Mouse (Mus musculus): Measurements from ENCODE around the gene Ctnnbip1.

Ctnnbip1 gene

DNA sequence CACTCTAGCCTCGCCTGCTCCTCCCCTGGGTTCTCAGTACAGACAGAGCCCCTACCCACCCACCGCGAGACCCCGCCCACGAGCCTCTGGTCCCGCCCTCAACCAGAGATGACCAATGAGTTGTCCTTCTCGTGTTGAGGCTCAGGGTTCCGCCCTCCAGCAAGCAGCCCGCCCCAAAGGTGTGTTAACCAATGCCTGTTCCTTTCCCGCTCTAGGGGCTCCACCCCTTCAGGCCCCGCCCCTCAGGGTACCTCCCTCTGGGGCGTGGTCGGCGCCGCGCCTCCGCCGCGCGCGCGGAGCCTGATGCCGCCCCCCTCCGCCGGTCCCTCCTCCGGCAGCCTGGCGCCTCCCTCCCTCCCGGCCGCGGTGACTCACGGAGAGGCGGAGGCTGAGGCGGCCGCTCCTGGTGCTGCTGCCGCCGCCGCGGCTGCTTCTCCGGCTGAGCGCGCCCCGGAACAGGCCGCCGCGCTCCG, at the start of gene Ctnnbip1:
Gene Ctnnbip1 (plus strand): TSS at position 369 of the 473 bp plus-strand sequence.
- DNase-seq (ENCODE audit: low read depth, low spot score): peak; percentile 98

DNA sequence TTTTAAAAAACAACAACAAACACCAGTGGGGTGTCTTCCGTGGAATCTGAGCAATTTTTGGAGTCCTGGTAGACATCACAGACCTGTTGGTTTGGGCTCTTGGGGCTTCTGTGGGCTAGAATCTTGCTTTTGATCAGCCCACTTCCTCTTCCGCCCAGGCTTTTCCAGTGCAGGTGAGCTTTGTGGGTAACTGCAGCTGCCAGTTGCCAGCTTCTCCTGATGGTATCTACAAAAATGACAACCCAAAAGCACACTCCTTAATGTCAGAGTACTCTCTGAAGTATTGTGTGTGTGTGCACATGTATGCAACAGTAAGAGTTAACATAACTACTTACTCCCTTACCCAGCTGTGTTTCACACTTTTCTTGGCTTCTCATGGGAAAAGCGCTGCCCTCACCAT, 48.5 kb upstream of the Ctnnbip1 start:
- DNase-seq (ENCODE audit: low read depth, low spot score): no peak

DNA sequence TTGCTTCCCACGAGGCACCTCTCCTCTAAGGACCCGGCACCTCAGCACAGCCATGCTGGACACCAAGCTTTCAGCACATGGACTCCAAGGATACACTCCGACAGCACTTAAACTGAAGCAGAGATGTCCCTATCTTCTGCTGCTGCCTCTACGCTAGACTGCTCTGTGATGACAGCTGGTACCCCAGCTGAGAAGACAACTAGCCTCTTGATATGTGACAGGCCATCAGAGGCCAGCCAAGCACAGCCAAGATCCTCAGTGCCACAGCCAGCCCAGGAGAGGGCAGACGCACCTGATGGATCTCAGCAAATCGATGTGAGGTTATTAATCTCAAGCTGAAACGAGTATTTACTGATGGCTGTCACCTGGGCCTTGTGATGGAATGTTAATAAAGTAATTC, 42.9 kb upstream of the Ctnnbip1 start:
- no peak for DNase-seq (ENCODE audit: low read depth, low spot score)

DNA sequence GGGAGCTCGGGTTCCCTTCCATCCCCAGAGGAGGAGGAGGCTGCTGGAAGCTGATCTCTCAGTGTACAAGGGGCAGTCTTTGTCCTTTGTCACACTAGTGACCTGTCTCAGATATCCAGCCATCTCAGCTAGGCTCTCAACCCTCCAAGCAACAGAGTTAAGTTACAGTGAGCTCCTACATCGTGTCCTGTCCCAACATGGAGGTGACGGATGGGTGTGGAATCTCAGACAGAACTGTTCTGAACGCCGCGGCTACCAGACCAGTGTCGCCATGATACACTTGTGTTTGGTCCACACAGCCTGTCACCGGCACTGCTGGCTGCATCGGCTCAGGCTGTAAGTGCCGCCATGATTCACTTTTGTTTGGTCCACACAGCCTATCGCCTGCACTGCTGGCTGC, 41.0 kb upstream of the Ctnnbip1 start, which contains the start of gene Tmem274:
Gene Tmem274 (plus strand): TSS at position 301 of the 400 bp plus-strand sequence.
- DNase-seq (ENCODE audit: low read depth, low spot score): no peak

DNA sequence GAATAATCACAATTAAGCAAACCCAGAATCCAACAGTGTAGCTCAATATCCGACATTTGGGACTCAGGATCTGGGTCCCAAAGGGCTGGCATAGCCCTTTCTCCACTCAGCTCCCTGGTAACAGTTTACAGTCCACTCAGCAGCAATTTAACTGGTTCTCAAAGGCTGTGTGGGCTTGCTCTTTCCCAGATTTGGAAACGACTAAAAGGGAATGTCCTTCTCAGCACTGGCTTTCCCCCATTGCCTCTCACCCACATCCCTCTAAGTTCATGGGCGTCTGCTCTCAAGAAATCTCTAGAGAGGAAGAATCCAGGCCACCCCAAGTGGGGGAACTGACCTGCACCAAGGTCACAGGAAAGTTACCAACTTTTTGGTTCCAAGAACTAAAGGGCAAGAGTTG, 33.5 kb upstream of the Ctnnbip1 start:
- no peak for DNase-seq (ENCODE audit: low read depth, low spot score)

DNA sequence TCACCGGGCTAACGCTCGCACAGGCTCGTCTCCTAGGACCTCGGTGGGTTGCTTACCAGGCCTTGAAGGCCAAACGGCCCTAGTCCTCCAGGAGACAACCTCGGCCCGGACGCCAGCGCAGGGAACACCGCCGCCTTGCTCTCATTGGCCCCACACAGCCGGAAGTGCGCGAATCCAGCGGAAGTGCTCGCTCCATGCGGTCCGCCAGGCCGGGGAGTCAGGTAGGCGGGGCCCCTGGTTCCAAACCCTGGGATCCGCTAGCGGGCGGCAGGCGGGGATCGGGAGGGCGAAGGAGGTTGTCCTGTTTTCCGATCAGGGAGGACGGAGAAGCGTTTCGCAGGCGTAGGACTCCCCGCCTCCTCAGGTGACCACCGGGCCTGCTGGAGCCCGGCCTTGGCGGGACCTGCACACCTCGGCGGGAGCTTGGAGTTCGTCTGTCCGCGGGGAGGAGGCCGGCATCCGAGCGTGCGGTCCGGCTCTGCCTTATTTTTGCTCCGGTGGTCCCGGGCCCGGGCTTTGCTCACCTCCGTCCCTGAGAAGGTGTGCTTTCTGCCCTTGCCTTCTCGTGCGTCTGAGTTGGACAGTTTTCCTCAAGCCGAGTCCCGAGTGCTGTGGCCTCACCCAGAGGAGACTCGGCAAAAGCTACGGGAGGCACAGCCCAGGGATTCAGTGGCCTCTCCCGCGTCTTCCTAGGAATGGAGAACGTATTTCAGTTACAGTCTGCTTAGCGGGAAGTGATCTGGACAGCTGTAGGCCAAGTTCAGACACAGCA, 32.8 kb upstream of the Ctnnbip1 start, which contains the start of the genes Nmnat1 and Lzic:
Gene Nmnat1 (minus strand): TSS at position 150 of the 772 bp plus-strand sequence.
Gene Lzic (plus strand): TSS at position 177 of the 772 bp plus-strand sequence.
- DNase-seq (ENCODE audit: low read depth, low spot score): peak; percentile 96

DNA sequence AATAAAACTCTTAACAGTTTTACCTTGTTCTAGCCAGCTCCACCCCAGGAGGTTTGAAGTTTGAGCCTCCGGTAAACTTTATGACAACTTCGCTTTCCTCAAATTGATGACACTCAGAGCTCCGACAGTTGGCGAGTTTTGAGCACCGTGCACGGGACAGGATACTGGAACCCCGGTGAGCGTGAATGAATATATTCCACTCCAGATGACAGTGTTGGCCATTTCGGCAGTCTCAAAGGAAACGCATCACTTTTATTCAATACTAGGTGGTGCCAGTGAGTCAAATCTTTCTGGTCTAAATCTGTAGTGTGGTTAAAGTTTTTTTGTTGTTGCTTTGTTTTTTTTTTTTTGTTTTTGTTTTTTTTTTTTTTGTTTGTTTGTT, 32.2 kb upstream of the Ctnnbip1 start:
- peak; percentile 36 for DNase-seq (ENCODE audit: low read depth, low spot score)

DNA sequence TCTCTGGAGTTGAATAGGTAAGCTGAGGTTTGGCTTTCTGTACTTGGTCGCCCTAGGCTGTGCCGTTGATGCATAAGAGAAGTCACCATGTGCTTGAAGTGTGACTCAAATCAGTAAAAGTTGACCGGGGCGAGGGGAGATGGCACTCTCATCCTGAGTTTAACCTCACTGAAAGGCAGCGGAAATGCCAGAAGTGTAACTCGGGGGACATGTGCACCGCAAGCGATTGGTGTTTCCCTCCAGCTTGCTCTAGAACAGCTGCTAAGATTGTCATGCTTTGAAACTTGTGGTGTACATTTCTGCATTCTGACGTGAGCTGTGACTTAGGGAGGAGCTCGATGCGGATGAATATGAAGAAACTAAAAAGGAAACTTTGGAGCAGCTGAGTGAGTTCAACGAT, 30.3 kb upstream of the Ctnnbip1 start:
- no peak for DNase-seq (ENCODE audit: low read depth, low spot score)

DNA sequence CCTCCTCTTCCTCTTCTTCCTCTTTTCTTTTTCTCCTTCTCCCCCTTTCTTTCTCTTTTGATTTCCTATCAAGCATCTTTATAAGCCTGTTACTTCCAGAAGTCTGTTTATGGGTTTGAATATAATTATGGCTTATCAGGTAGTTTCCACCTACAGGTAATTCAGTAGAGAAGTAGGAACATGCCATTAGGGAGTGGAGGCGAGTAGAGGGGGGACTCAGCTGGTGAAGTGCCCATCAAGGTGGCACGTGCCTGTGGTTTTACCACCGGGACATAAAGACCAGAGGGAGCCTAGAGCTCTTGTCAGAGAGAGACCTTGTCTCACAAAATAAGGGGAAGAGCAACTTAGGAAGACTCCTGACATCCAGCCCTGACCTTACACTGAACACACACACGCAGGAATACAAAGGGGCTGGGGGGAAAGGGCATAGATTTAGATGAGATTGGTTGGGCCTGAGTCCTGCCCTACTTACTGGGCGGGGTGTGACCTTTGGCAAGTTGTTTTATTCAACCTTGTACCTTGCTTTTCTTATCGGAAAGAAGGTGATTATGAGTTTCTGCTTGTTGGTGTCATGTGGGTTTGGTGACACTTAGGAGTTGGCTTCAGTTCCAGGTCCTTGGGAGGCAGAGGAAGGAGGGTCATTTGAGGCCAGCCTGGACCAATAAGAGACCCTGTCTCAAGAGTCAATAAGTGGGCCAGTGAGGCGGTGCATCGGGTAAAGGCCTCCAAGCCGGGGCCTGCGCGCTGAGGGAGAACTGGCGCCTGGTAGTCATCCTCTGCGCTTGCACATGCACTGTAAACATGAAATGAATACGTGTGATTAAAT, 28.4 kb upstream of the Ctnnbip1 start:
- DNase-seq (ENCODE audit: low read depth, low spot score): no peak

DNA sequence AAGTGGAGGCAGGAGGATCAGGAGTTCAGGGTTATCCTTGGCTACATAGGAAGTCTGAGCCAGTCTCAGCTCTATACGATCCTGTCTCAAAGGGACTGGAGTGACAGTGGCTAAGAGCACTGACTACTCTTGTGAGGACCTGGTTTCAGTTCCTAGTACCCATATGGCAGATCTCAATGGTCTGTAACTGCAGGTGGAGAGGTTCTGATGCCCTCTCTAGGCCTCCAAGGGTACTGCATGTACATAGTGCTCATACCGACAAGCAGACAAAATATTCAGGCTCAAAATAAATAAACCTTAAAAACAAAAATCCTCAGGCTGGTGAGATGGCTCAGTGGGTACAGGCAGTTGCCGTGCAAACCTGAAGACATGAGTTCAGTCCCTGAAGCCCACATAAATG, 26.9 kb upstream of the Ctnnbip1 start:
- DNase-seq (ENCODE audit: low read depth, low spot score): peak; percentile 65

DNA sequence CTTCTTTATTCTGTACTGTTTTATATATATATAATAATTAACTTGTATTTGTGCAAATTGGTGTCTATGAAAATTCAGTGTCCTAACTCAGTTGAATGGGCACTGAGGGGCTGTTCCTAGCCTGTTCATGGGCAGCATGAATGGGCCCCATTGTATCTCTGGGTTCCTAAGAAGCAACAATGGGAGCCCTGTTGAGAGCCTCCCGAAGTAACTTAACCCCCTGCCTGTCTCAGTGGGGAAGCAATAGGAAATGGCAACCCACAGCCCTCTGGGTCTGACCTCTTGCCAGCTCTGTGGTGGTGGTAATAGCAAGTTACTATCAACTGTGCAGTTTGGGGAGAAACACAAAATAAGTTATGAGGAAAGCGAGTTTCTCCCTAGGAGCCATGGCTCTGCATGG, 21.4 kb upstream of the Ctnnbip1 start:
- DNase-seq (ENCODE audit: low read depth, low spot score): no peak

DNA sequence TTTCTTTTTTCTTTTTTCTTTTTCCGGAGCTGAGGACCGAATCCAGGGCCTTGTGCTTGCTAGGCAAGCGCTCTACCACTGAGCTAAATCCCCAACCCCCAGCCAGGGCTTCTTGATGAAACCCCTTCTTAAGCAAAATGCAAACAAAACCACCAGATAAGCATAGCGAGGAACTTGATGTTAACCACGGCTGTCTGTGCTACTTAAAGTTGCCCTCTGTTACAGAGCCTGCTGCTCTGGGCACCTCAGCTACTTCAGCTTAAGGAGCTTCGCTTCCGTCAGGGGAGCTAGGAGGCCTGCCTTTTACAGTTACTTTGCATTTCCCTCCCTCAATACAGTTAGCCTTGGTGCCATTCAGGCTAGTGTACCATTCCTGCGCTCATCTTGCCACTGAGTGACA, 19.1 kb upstream of the Ctnnbip1 start:
- no peak for DNase-seq (ENCODE audit: low read depth, low spot score)

DNA sequence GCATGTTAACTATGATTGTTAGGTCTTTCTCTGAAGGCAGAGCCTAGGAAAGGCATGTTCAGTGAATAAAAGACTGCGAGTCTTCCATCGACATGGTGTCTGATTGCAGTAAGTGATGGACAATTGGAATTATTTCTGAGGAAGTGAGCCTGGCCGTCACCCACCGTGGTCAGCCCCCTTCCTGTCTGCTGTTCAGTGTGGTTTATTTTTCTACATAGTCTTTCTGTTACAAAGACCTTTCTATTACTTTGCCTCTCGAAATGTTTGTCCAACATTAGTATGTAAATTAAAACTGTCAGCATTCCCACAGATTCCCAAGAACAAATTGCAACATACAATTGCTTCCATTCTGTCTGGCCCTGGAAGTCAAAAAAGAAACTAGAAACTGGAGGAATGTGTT, 18.2 kb upstream of the Ctnnbip1 start:
- DNase-seq (ENCODE audit: low read depth, low spot score): no peak

DNA sequence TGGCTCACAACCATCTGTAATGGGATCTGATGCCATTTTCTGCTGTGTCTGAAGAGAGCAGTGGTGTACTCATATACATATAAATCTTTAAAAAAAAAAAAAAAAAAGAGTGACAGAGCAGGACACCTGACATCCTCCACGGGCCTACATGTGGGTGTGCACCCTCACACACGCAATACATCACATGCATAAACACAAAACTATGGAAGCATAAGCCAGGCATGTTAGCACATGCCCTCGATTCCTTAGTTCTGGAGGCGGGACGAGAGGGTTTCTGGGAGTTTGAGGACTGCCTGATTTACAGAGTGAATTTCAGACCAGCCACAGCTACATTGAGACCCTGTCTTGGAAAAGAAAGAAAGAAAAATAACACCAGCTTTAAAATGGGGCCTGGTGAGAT, 13.7 kb upstream of the Ctnnbip1 start:
- DNase-seq (ENCODE audit: low read depth, low spot score): no peak

DNA sequence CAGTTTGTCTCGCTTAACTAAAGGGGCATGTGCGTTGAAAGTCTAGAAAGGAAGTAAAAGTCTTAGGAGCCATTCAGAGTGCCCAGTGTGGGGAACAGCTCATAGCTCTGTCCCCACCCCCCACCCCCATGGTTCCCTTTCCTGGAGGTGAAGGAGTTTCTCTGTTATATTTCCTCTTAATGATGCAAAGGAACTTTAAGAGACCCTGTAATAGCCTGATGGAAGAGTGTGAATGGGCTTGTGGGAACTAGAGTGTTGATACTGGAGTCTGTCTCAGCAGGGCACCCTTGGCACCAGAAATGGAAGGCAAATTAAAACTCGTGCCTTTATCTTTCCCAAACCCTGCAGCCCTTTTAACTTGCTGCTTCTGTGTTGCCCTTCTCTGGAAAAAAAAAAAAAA, 13.2 kb upstream of the Ctnnbip1 start:
- no peak for DNase-seq (ENCODE audit: low read depth, low spot score)

DNA sequence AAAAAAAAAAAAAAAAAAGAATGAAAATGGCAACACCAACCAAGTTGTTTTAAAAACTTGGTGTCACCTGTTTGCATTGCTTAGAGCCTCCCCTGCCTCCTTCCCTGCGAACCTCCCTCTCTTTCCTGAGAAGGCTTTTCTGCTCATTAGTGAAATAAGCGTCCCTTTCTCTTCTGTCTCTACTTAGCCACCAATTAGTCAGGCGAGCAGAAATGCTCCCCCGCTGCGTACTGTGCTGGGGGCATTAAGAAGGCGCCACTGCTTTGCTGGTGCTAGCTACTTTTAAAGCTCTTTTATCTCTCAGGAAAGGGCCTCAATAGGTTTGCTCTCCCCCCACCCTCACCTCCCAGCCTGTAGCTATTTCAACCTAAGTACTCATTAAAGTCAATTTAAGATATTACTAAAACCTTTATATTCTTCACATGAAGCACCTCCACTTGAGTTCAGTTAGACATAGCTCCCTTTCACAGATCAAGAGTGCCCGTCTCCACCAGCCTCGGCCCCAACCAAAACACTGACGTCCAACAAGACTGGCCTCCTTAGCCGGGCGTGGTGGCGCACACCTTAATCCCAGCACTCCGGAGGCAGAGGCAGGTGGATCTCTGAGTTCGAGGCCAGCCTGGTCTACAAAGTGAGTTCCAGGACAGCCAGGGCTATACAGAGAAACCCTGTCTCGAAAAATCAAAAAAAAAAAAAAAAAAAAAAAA, 12.6 kb upstream of the Ctnnbip1 start:
- DNase-seq (ENCODE audit: low read depth, low spot score): no peak

DNA sequence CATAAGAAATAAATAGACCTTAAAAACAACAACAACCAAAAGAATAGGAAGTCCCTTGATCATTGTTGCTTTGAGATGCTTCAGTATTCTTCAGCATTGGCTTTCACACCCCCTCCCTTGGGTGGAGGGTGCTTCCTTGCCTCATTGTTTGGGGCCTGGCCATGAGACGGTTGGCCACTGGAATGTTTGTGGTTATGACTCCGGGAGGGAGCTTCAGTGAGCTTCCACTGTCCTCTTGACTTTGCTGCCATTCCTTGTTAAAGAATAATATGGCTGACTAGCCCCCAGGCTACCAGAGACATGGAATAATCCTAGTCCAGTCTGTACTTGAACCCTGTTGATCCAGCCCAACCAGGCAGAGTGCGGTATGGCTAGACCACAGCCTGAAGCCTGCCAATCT, 11.1 kb upstream of the Ctnnbip1 start:
- DNase-seq (ENCODE audit: low read depth, low spot score): no peak

DNA sequence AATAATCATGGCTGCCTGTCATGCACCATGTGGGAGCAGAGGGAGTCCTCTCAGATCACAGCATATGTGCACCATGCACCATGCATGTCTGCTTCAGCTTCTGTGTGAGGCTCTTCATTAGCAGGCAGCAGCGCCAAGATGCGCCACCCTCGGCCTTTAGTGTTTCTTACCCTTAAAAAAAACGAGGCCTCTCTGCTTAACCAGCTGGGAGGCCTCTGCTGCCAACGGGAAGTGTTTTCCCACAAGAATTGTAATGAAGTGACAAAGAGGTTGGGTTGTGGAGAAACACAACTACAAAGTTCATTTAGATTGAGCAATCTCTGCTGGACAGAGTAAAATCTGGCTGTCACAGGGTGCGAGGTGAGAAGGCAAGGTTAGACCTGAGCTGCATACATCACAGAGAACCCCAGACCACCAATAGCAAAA, 6.8 kb upstream of the Ctnnbip1 start:
- DNase-seq (ENCODE audit: low read depth, low spot score): no peak

DNA sequence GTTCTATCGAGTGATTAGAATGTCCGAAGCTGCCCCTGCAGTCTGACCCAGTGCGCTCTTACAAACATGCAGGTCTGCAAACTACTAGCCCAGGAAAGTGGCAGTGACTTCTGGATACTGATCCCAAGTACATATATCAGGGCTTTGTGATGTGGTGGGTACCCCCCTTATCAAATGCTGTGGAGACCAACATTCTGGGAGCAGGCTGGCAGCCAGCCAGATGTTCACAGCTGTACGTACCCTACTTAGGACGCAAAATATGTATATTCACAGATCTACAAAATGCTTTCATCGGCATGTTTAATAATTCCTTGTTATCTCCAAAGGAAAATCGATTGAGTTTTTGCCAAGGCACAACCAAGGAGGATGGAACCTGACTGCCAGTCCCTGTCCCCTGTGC, 6.0 kb upstream of the Ctnnbip1 start:
- no peak for DNase-seq (ENCODE audit: low read depth, low spot score)

DNA sequence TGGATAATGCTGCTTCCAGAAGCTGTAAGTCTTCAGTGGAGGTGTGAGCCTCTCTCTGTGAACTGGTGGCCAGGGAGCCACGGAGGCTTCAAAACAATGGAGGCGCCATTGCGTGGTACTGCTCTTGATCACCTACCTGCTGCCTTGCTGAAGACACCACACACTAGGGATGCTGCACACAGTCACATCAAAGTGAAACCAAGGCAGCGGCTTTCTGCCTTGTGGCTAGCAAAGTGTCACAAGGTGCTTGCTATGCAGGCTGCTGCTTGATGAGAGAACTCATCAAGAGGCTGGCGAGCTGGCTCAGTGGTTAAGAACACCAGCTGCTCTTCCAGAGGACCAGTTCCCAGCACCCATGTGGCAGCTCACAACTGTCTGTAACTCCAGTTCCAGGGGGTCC, 2.3 kb upstream of the Ctnnbip1 start:
- no peak for DNase-seq (ENCODE audit: low read depth, low spot score)

DNA sequence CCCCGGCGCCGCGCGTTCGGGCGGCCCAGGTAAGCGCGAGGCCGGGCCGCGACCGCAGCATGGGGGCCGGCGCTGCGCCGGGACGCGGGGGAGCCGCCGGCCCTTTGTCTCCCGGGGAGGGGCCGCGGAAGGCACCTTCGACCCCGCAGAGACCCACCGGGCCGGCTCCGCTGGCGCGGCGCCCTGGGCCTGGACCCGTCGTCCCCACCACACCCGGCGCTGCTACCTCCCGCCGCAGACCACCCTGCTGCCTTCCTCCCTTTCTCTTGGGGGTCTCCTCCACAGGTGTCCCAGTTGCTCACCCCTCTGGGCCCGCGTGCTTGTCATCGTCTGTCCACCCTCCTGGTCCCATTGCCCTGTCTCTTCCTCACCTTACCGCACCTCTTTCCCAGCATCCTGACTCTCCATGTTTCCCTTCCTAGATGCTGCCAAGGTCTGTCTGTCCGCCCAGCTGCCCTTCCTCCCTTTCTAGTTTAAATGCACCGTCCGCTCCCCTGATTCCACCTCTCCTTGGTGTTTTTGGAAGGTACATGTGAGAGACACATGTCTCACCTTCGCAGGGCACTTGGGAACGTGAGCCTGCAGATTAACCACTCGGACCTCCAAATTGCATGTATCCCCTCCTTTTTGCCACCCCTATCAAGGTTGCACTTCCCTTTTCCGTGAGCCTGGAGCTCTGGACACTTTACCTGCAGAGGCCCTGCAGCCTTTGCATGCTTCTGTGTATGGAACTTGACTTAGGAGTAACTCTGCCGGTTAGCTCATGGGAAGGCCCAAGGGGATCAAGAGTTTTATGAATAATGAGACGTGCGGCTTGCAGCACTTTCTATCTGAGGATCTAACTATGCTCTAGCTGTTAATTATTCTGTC, 550 bp downstream of the Ctnnbip1 start:
- DNase-seq (ENCODE audit: low read depth, low spot score): no peak
